Mouse (Mus musculus): Measurements from ENCODE around the gene Xrra1. TPM values are rescaled to one million over a fixed set of nuclear protein-coding genes. Genes with fewer than 3 reads are reported as not detected.

The Xrra1 gene
- polyA plus RNA-seq, 1 experiment from 2014 or later, result 0.84 TPM

DNA sequence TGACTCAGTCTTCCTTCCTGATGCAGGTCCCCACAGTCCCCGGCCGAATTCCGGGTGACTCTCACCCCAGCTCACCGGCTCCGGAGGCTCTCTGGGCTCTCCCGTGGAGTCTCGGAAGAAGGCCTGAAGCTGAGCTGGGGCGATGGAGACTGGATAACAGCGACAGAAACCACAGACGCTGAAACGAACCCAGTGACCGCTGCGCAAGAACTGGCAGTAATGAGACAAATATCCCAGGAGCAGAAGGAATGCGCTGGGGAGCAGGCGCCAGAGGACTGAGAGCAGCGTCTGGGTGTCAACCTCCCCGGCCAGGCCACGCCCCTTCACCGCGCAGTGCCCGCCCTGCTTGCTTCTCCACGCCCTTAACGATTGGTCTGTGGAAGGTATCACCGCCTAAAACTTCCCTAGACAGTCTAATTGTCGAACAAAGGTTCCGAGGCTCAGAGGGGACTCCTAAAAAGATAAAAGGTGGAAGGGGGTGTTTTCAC lies 30.8 kb upstream of the Xrra1 start, which contains the start of gene Neu3:
Gene Neu3, minus strand, starts transcription at position 335 of the 488 bp plus-strand sequence.
- peak; percentile 99 for ATAC-seq (ENCODE audit: low FRiP score)
- peaks cover 12% of the 10 kb centered on the region; the same call in 1 of the 2 replicates for H3K4me1 ChIP-seq
- under 1% methylated on average over 26 of the region's 26 CpGs for WGBS
- peak within 1 kb of the TSS; percentile 53 for H3K9ac ChIP-seq (replicated peaks)
- H3K27me3 ChIP-seq (replicated peaks), result no peaks in the 10 kb centered on the region
- H3K36me3 ChIP-seq, result no peaks in the 10 kb centered on the region
- peak within 1 kb of the TSS; percentile 66 for H3K27ac ChIP-seq (replicated peaks)
- peak within 1 kb of the TSS; percentile 51 for H3K4me3 ChIP-seq (replicated peaks)
- peak within 1 kb of the TSS; percentile 71 for H3K4me2 ChIP-seq
- no peaks in the 10 kb centered on the region for H3K9me3 ChIP-seq (replicated peaks)

- Histone ChIP-seq H3K4me1 (peaks cover 8% of the 10 kb centered on the region; the same call in 1 of the 2 replicates), H3K4me2 (no peak overlapping the region), H3K9me3 (replicated peaks) (no peaks in the 10 kb centered on the region), H3K27ac (replicated peaks) (no peak overlapping the region), H3K4me3 (replicated peaks) (no peak overlapping the region), H3K36me3 (peaks cover 18% of the 10 kb centered on the region), H3K27me3 (replicated peaks) (no peaks in the 10 kb centered on the region), H3K9ac (replicated peaks) (no peak overlapping the region)
- no peak for ATAC-seq (ENCODE audit: low FRiP score)
- 89% methylated on average over 5 of the region's 5 CpGs for WGBS
Observed at GRCm38 (mm10) chr7:99833115-99833845, 25.6 kb upstream of the Xrra1 start.

DNA sequence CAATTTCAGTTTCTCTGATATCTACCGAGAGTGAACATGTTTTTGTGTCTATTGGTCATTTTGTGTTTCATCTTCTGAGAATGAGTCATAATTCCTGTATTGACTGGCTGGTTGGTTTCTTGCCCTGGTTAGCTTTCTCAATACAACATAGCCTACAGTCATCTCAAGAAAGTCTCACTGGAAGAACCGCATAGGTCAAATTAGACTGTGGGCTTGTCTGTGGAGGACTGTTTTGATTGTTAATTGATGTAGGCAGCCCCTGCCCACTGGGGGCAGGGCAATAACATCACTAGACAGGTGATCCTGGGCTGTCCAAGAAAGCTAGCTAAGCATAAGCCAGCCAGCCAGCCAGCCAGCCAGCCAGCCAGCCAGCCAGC lies 25.1 kb upstream of the Xrra1 start:
- Histone ChIP-seq H3K9me3 (replicated peaks) (no peaks in the 10 kb centered on the region), H3K9ac (replicated peaks) (no peak overlapping the region), H3K36me3 (peaks cover 22% of the 10 kb centered on the region), H3K27me3 (replicated peaks) (no peaks in the 10 kb centered on the region), H3K27ac (replicated peaks) (no peak overlapping the region), H3K4me3 (replicated peaks) (no peak overlapping the region), H3K4me1 (0 out of 2 replicates have a peak, but pooled peaks cover 4% of the 10 kb centered on the region), H3K4me2 (no peak overlapping the region)
- 89% methylated on average over 2 of the region's 2 CpGs for WGBS
- no peak for ATAC-seq (ENCODE audit: low FRiP score)

DNA sequence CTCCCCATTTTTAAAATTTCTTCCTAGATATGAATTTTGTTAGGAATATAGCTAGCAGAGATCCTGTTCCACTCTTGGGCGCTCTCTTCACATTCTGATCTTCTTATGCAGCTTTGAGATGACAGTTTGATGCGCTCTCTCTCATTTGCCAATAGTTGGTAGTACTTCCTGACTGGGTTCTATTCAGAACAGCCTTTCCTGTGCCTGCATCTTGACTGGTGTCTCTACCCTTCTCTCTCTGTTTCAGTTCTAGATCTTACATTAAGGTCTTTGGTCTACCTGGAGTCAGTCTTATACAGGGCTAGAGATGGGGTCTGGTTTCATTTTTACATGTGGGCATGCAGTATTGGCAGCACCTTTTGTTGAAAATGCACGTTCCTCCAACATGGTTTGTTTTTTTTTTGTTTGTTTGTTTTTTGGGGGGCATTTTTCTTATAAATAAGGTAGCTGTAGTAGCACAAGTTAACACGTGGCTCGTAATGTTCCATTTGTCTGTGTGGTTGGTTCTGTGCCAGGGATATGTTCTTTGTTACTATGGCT lies 24.5 kb upstream of the Xrra1 start:
- ATAC-seq (ENCODE audit: low FRiP score), result no peak
- no peaks in the 10 kb centered on the region for H3K9me3 ChIP-seq (replicated peaks)
- peaks cover 26% of the 10 kb centered on the region for H3K36me3 ChIP-seq
- no peak overlapping the region for H3K27ac ChIP-seq (replicated peaks)
- 0 out of 2 replicates have a peak, but pooled peaks cover 4% of the 10 kb centered on the region for H3K4me1 ChIP-seq
- H3K9ac ChIP-seq (replicated peaks), result no peak overlapping the region
- WGBS, result 89% methylated on average over 5 of the region's 5 CpGs
- H3K27me3 ChIP-seq (replicated peaks), result no peaks in the 10 kb centered on the region
- no peak overlapping the region for H3K4me2 ChIP-seq
- H3K4me3 ChIP-seq (replicated peaks), result no peak overlapping the region

DNA sequence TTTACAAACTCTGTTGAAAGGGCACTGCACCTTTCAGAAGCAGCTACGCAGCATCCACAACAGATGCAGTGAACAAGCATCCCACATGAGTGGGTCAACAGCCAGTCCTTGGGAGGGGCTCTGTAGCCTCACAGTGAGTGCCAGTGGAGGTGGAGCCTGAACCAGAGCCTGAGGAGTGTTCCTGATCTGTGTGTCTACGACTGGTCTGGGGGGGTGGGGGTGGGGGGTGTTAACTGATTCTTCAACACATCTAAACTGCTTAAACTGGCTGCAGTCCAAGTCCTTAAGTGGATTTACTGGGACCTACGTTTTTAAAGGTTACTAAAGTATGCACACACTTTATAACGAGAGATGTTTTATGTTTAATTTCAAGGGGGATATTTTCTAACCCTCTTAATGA lies 22.1 kb upstream of the Xrra1 start:
- 0 out of 2 replicates have a peak, but pooled peaks cover 4% of the 10 kb centered on the region for H3K4me1 ChIP-seq
- no peak for ATAC-seq (ENCODE audit: low FRiP score)
- H3K27ac ChIP-seq (replicated peaks), result no peak overlapping the region
- H3K36me3 ChIP-seq, result peaks cover 46% of the 10 kb centered on the region
- no peak overlapping the region for H3K9ac ChIP-seq (replicated peaks)
- no peaks in the 10 kb centered on the region for H3K27me3 ChIP-seq (replicated peaks)
- H3K9me3 ChIP-seq (replicated peaks), result no peaks in the 10 kb centered on the region
- no peak overlapping the region for H3K4me3 ChIP-seq (replicated peaks)
- no peak overlapping the region for H3K4me2 ChIP-seq
- 63% methylated on average over 4 of the region's 4 CpGs for WGBS

- Histone ChIP-seq H3K36me3 (peaks cover 53% of the 10 kb centered on the region), H3K27ac (replicated peaks) (no peak overlapping the region)
Observed at GRCm38 (mm10) chr7:99837358-99838071, 21.4 kb upstream of the Xrra1 start.

GRCm38 (mm10) chr7:99838241-99838640 lies 20.7 kb upstream of the Xrra1 start:
- Histone ChIP-seq H3K9ac (replicated peaks) (no peak overlapping the region), H3K27ac (replicated peaks) (no peak overlapping the region), H3K36me3 (peaks cover 60% of the 10 kb centered on the region), H3K27me3 (replicated peaks) (no peaks in the 10 kb centered on the region), H3K9me3 (replicated peaks) (no peaks in the 10 kb centered on the region), H3K4me1 (0 out of 2 replicates have a peak, but pooled peaks cover 4% of the 10 kb centered on the region), H3K4me2 (no peak overlapping the region), H3K4me3 (replicated peaks) (no peak overlapping the region)
- 97% methylated on average over 3 of the region's 3 CpGs for WGBS
- ATAC-seq (ENCODE audit: low FRiP score), result no peak

More at GRCm38 (mm10) chr7:99837358-99838071, 21.4 kb upstream of the Xrra1 start:
- H3K9me3 ChIP-seq (replicated peaks), result no peaks in the 10 kb centered on the region
- 0 out of 2 replicates have a peak, but pooled peaks cover 4% of the 10 kb centered on the region for H3K4me1 ChIP-seq
- ATAC-seq (ENCODE audit: low FRiP score), result no peak
- H3K9ac ChIP-seq (replicated peaks), result no peak overlapping the region
- no peak overlapping the region for H3K4me2 ChIP-seq
- no peak overlapping the region for H3K4me3 ChIP-seq (replicated peaks)
- no peaks in the 10 kb centered on the region for H3K27me3 ChIP-seq (replicated peaks)
- WGBS, result 85% methylated on average over 6 of the region's 6 CpGs

GRCm38 (mm10) chr7:99845533-99846236 lies 13.2 kb upstream of the Xrra1 start:
- Histone ChIP-seq H3K36me3 (peaks cover 64% of the 10 kb centered on the region), H3K9me3 (replicated peaks) (no peaks in the 10 kb centered on the region), H3K4me1 (no peaks in the 10 kb centered on the region), H3K4me2 (no peak overlapping the region), H3K27ac (replicated peaks) (no peak overlapping the region), H3K4me3 (replicated peaks) (no peak overlapping the region), H3K27me3 (replicated peaks) (no peaks in the 10 kb centered on the region), H3K9ac (replicated peaks) (no peak overlapping the region)
- no peak for ATAC-seq (ENCODE audit: low FRiP score)
- 97% methylated on average over 8 of the region's 8 CpGs for WGBS

GRCm38 (mm10) chr7:99850534-99850933 lies 8.4 kb upstream of the Xrra1 start:
- Histone ChIP-seq H3K4me1 (0 out of 2 replicates have a peak, but pooled peaks cover 2% of the 10 kb centered on the region), H3K27ac (replicated peaks) (no peak overlapping the region), H3K4me2 (no peak overlapping the region), H3K9ac (replicated peaks) (no peak overlapping the region), H3K4me3 (replicated peaks) (no peak overlapping the region), H3K9me3 (replicated peaks) (no peaks in the 10 kb centered on the region), H3K27me3 (replicated peaks) (no peaks in the 10 kb centered on the region), H3K36me3 (peaks cover 33% of the 10 kb centered on the region)
- WGBS, result 79% methylated on average over 5 of the region's 5 CpGs
- ATAC-seq (ENCODE audit: low FRiP score), result no peak

DNA sequence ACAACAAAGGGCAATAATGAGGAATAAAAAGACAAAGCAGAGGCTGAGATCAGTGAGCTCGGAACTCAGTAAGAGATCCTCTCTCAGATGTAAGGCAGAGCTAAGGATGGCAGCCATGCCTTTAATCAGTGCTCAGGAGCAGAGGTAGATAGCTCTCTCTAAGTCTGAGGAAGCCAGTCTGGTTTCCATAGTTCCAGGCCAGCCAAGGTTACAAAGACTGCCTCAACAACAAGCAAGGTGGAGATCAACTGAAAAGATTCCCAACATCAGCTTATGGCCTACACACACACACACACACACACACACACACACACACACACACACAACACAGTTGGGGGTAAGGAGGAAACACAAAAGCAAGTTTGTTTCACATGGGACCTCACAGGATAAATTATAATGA lies 7.8 kb upstream of the Xrra1 start:
- H3K4me2 ChIP-seq, result no peak overlapping the region
- no peak overlapping the region for H3K9ac ChIP-seq (replicated peaks)
- no peak overlapping the region for H3K27ac ChIP-seq (replicated peaks)
- peaks cover 28% of the 10 kb centered on the region for H3K36me3 ChIP-seq
- WGBS, result 39% methylated on average over 1 of the region's 1 CpGs
- H3K4me1 ChIP-seq, result peaks cover 7% of the 10 kb centered on the region
- H3K9me3 ChIP-seq (replicated peaks), result no peaks in the 10 kb centered on the region
- H3K4me3 ChIP-seq (replicated peaks), result no peak overlapping the region
- H3K27me3 ChIP-seq (replicated peaks), result no peaks in the 10 kb centered on the region
- no peak for ATAC-seq (ENCODE audit: low FRiP score)

DNA sequence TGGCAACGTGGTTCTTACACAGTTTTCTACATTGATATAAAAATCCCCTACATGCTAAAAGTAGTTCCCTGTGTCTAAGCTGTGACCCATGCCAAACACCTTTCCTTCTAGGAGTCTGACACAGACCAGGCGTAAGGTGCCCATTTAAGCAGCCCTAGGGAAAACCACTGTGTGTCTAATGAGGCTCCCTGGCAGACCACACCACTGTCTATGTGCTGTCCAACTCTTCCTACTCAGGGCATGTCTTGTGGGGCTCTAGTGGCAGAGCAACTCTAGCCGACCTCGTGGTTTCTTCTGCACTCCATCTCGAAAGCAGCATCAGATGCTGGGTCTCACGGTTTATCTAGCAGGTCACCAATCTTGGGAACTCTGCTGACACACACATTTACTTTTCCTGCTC lies 7.3 kb upstream of the Xrra1 start:
- Histone ChIP-seq H3K4me1 (peaks cover 12% of the 10 kb centered on the region), H3K36me3 (peaks cover 23% of the 10 kb centered on the region), H3K27me3 (replicated peaks) (no peaks in the 10 kb centered on the region), H3K27ac (replicated peaks) (no peak overlapping the region), H3K9ac (replicated peaks) (no peak overlapping the region), H3K4me2 (no peak overlapping the region), H3K9me3 (replicated peaks) (no peaks in the 10 kb centered on the region), H3K4me3 (replicated peaks) (no peak overlapping the region)
- no peak for ATAC-seq (ENCODE audit: low FRiP score)
- WGBS, result 88% methylated on average over 6 of the region's 6 CpGs
